Mouse (Mus musculus): ENCODE measurements around the gene Tm4sf1. TPM values are rescaled to one million over a fixed set of nuclear protein-coding genes. Genes with fewer than 3 reads are reported as not detected.

The Tm4sf1 gene
- polyA plus RNA-seq, 1 experiment from 2014 or later = 115 TPM

DNA sequence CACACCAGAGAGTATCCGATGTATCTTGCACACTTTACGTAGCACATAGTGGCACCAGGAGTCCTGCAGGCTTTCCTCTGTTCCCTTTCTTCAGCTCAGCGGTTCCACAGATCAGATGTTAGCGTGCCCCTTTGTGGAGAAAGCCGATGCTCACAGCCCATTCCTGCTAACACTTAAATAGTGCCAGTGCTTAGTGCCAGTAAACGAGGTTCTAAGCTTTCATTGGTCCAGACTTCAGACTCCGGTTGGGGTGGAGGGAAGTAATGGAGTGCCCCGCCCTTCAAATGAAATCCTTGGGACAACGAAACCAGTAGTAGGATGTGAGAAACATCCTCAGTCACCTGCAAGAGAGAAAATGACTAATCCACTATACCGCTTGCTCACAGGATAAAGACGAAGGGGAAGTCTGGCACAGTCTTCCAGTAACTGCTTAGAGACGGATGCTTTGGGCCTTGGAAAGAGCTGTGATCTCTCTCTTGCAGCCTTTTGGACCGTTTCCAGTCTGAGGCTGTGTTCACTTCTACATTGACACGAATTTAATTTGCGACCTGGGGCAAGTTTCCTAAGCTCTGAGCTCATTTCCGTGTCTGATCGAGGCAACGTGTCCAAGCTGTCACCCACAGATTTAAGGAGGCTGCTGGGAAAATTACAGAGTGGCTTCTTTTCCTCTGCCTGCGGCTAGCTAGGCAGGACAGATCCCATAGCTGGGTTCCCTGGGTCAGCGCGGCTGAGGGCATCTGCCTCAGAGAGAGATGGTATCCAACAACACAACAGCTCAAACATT lies 6.9 kb downstream of the Tm4sf1 start:
- Histone ChIP-seq H3K4me2 (no peak overlapping the region), H3K9me3 (replicated peaks; ENCODE audit: control insufficient read depth, low read length) (no peaks in the 10 kb centered on the region), H3K9ac (ENCODE audit: low read depth, low read length) (no peak overlapping the region; the same call in 1 of the 2 replicates), H3K27me3 (ENCODE audit: control insufficient read depth, insufficient read depth, low read length) (no peaks in the 10 kb centered on the region), H3K27ac (ENCODE audit: low read depth, low read length) (peak overlapping the region; percentile 55), H3K36me3 (ENCODE audit: control insufficient read depth, insufficient read depth, low read length) (no peaks in the 10 kb centered on the region), H3K4me1 (ENCODE audit: control insufficient read depth, insufficient read depth, low read length) (peaks cover 4% of the 10 kb centered on the region; the same call in 1 of the 2 replicates), H3K4me3 (ENCODE audit: low read depth, low read length) (peak overlapping the region; percentile 0)
- no peak; the same call in 1 of the 2 replicates for ATAC-seq (replicated peaks; ENCODE audit: insufficient number of reproducible peaks, low FRiP score, low TSS enrichment)
- WGBS (ENCODE audit: insufficient replicate concordance) = 60% methylated on average over 21 of the region's 21 CpGs

DNA sequence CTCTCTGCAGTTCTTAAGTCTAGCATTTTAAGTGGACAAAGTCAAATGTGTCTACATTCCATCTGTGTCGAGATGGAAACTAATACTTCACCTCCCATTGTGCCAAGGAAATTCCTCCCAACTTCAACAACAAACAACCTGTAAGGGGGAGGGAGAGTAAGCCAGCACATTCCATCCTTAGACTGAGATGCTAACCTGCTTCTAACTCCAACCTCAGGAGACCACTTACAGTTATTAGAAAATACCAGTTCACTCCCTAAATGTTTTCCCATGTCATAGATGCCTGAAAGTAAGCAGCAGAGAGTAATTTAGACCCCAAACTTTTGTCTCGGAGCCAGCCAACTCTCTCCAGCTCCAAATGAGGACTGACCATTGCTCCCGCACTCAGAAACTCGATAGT lies 7.9 kb downstream of the Tm4sf1 start:
- no peak overlapping the region; the same call in 1 of the 2 replicates for H3K9ac ChIP-seq (ENCODE audit: low read depth, low read length)
- ATAC-seq (replicated peaks; ENCODE audit: insufficient number of reproducible peaks, low FRiP score, low TSS enrichment) = no peak
- no peaks in the 10 kb centered on the region for H3K36me3 ChIP-seq (ENCODE audit: control insufficient read depth, insufficient read depth, low read length)
- H3K4me1 ChIP-seq (ENCODE audit: control insufficient read depth, insufficient read depth, low read length) = peaks cover 4% of the 10 kb centered on the region; the same call in 1 of the 2 replicates
- peak overlapping the region; percentile 0 for H3K4me3 ChIP-seq (ENCODE audit: low read depth, low read length)
- H3K27me3 ChIP-seq (ENCODE audit: control insufficient read depth, insufficient read depth, low read length) = no peaks in the 10 kb centered on the region
- WGBS (ENCODE audit: insufficient replicate concordance) = 53% methylated on average over 4 of the region's 4 CpGs
- H3K4me2 ChIP-seq = no peak overlapping the region
- H3K9me3 ChIP-seq (replicated peaks; ENCODE audit: control insufficient read depth, low read length) = no peaks in the 10 kb centered on the region
- H3K27ac ChIP-seq (ENCODE audit: low read depth, low read length) = peak overlapping the region; percentile 55

DNA sequence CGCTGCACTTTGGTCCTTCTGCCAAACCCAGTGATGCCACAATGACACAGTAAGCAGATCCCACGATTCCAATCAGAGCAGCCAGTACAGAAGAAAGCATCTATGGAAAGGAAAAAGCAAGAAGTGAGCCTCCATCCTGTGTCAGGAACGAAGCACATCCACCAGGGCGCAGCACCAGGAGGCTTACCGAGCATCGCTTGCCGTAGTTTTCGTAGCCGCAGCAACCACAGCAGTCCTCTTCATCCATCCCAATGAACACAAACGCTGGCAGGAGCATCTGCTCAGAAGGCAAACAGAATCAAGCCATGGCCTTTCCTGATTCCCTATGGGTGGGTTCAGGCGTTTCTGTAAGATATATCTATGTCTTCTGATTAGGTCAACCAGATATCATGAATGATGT lies 9.0 kb downstream of the Tm4sf1 start:
- no peaks in the 10 kb centered on the region for H3K36me3 ChIP-seq (ENCODE audit: control insufficient read depth, insufficient read depth, low read length)
- H3K9ac ChIP-seq (ENCODE audit: low read depth, low read length) = no peak overlapping the region
- peak overlapping the region; percentile 35; the same call in 1 of the 2 replicates for H3K4me2 ChIP-seq
- no peaks in the 10 kb centered on the region for H3K9me3 ChIP-seq (replicated peaks; ENCODE audit: control insufficient read depth, low read length)
- no peaks in the 10 kb centered on the region for H3K27me3 ChIP-seq (ENCODE audit: control insufficient read depth, insufficient read depth, low read length)
- no peak for ATAC-seq (replicated peaks; ENCODE audit: insufficient number of reproducible peaks, low FRiP score, low TSS enrichment)
- WGBS (ENCODE audit: insufficient replicate concordance) = 64% methylated on average over 11 of the region's 11 CpGs
- H3K4me1 ChIP-seq (ENCODE audit: control insufficient read depth, insufficient read depth, low read length) = peaks cover 4% of the 10 kb centered on the region; the same call in 1 of the 2 replicates
- H3K4me3 ChIP-seq (ENCODE audit: low read depth, low read length) = 0 out of 2 replicates have a peak overlapping the region, but pooled peaks have one; percentile 0
- no peak overlapping the region for H3K27ac ChIP-seq (ENCODE audit: low read depth, low read length)

DNA sequence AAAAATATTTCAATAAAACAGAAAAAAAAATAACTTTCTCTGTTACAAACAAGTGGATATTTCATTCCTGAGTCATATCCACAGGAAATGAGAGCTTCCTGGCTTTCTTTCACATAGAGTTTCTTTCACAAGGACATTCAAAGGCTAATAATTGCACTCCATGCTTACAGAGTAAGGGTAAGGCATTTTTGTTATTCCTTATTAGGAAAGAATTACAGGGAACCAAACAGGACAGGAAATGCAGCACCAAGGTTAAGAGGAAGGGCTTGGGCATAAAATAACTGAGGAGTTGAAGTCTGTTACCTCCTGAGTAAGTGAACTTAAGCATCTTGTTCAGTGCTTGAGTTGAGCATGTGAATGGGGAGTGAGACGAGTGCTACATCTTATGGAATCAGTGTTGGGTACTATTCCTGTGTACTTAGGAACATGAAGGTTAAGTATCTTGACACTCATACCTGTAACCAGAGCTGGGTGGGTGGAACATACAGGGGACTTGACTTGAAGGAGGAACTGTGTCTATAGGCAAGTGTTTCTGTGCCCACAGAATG lies 12.8 kb downstream of the Tm4sf1 start:
- WGBS (ENCODE audit: insufficient replicate concordance) = 70% methylated on average over 1 of the region's 1 CpGs
- no peak for ATAC-seq (replicated peaks; ENCODE audit: insufficient number of reproducible peaks, low FRiP score, low TSS enrichment)
- H3K4me2 ChIP-seq = no peak overlapping the region

DNA sequence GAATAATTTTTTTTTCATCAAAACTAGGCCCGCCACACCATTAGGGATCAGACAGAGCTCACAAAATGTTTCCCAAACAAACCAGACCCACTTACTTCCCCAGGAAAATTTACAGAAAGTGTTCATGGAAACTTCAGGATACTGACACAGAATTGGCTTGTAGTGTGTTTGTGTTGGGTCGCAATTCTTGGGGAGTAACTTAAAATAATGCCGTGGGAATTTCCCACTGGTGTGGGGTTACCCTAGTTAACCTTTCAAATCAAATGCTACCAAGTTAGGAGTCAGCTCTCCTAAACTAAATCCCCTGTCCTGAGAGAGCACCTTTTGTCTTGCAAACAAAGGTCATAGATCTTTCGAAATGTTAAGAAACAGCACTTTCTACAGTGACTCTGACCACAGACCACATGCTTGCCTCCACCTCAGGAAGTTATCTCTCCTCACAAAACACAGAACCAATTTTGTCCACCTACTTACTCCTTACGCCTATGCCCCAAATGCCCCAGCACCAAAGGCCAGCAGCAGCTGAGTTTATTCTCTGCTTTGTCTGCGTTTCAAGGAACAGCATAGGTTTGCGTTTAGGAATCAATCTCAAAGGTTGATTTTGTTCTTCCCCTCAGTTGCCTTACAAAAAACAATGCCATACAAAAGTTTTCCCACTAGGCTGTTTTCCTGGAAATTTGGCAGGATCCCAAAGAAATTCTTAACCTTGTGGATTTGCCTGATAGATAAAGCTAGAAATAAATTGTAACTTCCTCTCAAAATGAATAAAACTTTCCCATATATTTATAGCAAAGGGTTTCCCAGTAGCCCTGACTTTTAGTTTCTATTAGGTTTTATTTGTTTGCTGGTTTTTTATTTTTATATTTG lies 13.7 kb downstream of the Tm4sf1 start:
- Histone ChIP-seq H3K4me3 (ENCODE audit: low read depth, low read length) (no peak overlapping the region), H3K36me3 (ENCODE audit: control insufficient read depth, insufficient read depth, low read length) (no peaks in the 10 kb centered on the region), H3K9ac (ENCODE audit: low read depth, low read length) (no peak overlapping the region), H3K9me3 (replicated peaks; ENCODE audit: control insufficient read depth, low read length) (no peaks in the 10 kb centered on the region), H3K27ac (ENCODE audit: low read depth, low read length) (peak overlapping the region; percentile 46; the same call in 1 of the 2 replicates), H3K4me1 (ENCODE audit: control insufficient read depth, insufficient read depth, low read length) (no peaks in the 10 kb centered on the region), H3K27me3 (ENCODE audit: control insufficient read depth, insufficient read depth, low read length) (no peaks in the 10 kb centered on the region), H3K4me2 (no peak overlapping the region)
- WGBS (ENCODE audit: insufficient replicate concordance) = 45% methylated on average over 7 of the region's 7 CpGs
- ATAC-seq (replicated peaks; ENCODE audit: insufficient number of reproducible peaks, low FRiP score, low TSS enrichment) = no peak

More for the DNA sequence above, 12.8 kb downstream of the Tm4sf1 start:
- no peak overlapping the region for H3K9ac ChIP-seq (ENCODE audit: low read depth, low read length)
- no peaks in the 10 kb centered on the region for H3K36me3 ChIP-seq (ENCODE audit: control insufficient read depth, insufficient read depth, low read length)
- H3K4me1 ChIP-seq (ENCODE audit: control insufficient read depth, insufficient read depth, low read length) = no peaks in the 10 kb centered on the region
- H3K27me3 ChIP-seq (ENCODE audit: control insufficient read depth, insufficient read depth, low read length) = no peaks in the 10 kb centered on the region
- H3K27ac ChIP-seq (ENCODE audit: low read depth, low read length) = peak overlapping the region; percentile 41; the same call in 1 of the 2 replicates
- no peak overlapping the region for H3K4me3 ChIP-seq (ENCODE audit: low read depth, low read length)
- H3K9me3 ChIP-seq (replicated peaks; ENCODE audit: control insufficient read depth, low read length) = no peaks in the 10 kb centered on the region

DNA sequence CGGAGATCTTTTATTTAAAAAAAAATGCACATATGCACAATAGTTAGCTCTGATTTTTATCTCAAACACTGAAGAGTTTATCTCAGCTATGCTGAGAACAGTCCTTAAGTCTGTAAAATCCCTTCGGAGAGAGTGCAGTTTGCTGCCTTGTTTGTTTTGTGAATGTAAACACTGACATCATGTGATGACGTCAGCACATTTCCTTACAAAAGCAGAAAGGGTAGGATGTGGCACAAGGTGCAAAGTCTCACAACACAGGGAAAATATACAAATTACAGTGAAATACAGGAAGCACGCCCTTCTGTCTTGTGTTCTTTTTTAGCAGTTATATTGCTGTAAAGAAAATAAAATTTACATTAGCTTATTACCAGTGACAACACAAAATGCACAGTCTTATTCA lies 14.3 kb downstream of the Tm4sf1 start:
- no peak overlapping the region for H3K4me3 ChIP-seq (ENCODE audit: low read depth, low read length)
- no peaks in the 10 kb centered on the region for H3K4me1 ChIP-seq (ENCODE audit: control insufficient read depth, insufficient read depth, low read length)
- H3K36me3 ChIP-seq (ENCODE audit: control insufficient read depth, insufficient read depth, low read length) = no peaks in the 10 kb centered on the region
- no peaks in the 10 kb centered on the region for H3K9me3 ChIP-seq (replicated peaks; ENCODE audit: control insufficient read depth, low read length)
- no peak overlapping the region for H3K4me2 ChIP-seq
- no peak overlapping the region for H3K27ac ChIP-seq (ENCODE audit: low read depth, low read length)
- no peaks in the 10 kb centered on the region for H3K27me3 ChIP-seq (ENCODE audit: control insufficient read depth, insufficient read depth, low read length)
- ATAC-seq (replicated peaks; ENCODE audit: insufficient number of reproducible peaks, low FRiP score, low TSS enrichment) = no peak
- H3K9ac ChIP-seq (ENCODE audit: low read depth, low read length) = no peak overlapping the region
- 39% methylated on average over 4 of the region's 4 CpGs for WGBS (ENCODE audit: insufficient replicate concordance)

DNA sequence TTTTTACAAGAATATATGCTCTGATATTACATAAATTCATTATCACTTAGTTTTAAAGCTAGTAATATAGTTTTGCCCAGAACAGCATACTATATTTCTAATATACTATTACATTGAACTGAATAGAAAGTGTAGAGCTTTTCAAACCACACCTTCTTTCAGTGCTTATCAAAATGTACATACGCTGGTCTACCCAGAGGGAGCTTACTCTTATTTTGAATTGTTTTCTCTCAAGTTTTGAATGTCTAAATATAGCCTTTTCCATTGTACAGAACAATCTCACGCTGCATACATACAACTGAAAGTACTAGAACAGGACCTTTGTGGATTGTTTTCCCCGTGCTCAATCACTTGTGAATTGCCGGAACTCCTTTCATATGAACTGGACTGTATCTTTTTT lies 23.6 kb downstream of the Tm4sf1 start:
- Histone ChIP-seq H3K27ac (ENCODE audit: low read depth, low read length) (no peak overlapping the region), H3K9me3 (replicated peaks; ENCODE audit: control insufficient read depth, low read length) (no peaks in the 10 kb centered on the region), H3K4me1 (ENCODE audit: control insufficient read depth, insufficient read depth, low read length) (no peaks in the 10 kb centered on the region), H3K27me3 (ENCODE audit: control insufficient read depth, insufficient read depth, low read length) (no peaks in the 10 kb centered on the region), H3K4me2 (no peak overlapping the region), H3K9ac (ENCODE audit: low read depth, low read length) (no peak overlapping the region), H3K4me3 (ENCODE audit: low read depth, low read length) (no peak overlapping the region), H3K36me3 (ENCODE audit: control insufficient read depth, insufficient read depth, low read length) (no peaks in the 10 kb centered on the region)
- 67% methylated on average over 4 of the region's 4 CpGs for WGBS (ENCODE audit: insufficient replicate concordance)
- no peak for ATAC-seq (replicated peaks; ENCODE audit: insufficient number of reproducible peaks, low FRiP score, low TSS enrichment)

DNA sequence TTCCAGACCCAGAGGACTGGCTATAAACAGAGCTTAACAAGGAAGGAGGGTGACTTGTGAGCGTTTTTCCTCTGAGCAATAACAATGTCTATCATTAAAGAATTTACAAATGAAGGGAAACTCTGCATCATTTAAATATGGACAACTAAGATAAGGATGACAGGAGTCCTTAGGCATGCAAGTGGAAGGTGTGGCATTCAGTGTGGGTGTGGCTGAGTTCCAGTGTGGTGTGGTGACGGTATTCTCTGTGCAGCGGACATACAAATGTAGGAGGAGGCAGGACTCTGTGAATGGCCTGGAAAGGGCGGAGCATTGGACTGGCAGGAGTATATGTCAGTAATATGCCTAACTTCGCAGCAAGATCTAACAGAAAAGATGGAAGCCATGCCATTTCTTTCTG lies 24.3 kb downstream of the Tm4sf1 start:
- no peaks in the 10 kb centered on the region for H3K4me1 ChIP-seq (ENCODE audit: control insufficient read depth, insufficient read depth, low read length)
- H3K27ac ChIP-seq (ENCODE audit: low read depth, low read length) = no peak overlapping the region
- 68% methylated on average over 5 of the region's 5 CpGs for WGBS (ENCODE audit: insufficient replicate concordance)
- H3K9me3 ChIP-seq (replicated peaks; ENCODE audit: control insufficient read depth, low read length) = no peaks in the 10 kb centered on the region
- H3K4me3 ChIP-seq (ENCODE audit: low read depth, low read length) = no peak overlapping the region
- no peak overlapping the region for H3K4me2 ChIP-seq
- no peak overlapping the region for H3K9ac ChIP-seq (ENCODE audit: low read depth, low read length)
- 0 out of 2 replicates have a peak, but pooled peaks have one; percentile 39 for ATAC-seq (replicated peaks; ENCODE audit: insufficient number of reproducible peaks, low FRiP score, low TSS enrichment)
- no peaks in the 10 kb centered on the region for H3K27me3 ChIP-seq (ENCODE audit: control insufficient read depth, insufficient read depth, low read length)
- no peaks in the 10 kb centered on the region for H3K36me3 ChIP-seq (ENCODE audit: control insufficient read depth, insufficient read depth, low read length)
